In the genomic region with DNA sequence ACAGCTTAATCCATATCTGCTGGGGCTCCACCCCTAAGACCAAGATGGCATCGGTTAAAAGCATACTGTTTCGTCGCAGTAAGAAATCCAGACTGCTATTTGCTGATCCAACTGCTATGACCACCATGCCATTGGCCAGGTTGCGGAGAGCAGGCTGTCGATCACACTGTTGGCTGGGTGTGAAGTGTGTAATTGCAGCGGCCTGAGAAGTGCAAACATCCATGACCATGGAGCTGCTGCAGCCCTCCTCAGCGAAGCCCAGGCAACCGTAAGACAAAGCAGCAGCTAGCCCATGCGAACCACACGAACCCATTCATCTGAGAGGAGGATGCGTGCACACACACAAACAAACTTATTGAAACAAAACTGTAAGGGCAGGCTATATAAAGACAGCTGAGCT, we compare ENCODE assay signal across 30 mouse cellular contexts. TPM values are rescaled to one million over a fixed set of nuclear protein-coding genes. Genes with fewer than 3 reads are reported as not detected.
A peak's percentile ranks its signal among the peaks of the same experiment; 100 is the strongest.
DNase-seq lines count a peak whose midpoint lies in the region; ATAC-seq and TF ChIP-seq lines count a peak whose summit lies in the region.
"Had no signal": no experiment of that assay in that cellular context is flagged by ENCODE, and none has a peak within 500 bp of the region (broad histone marks: within the 10 kb centered on the region; RNA-seq: fewer than 3 reads in every experiment).

No protein-coding gene starts in this region.

- H3K9ac ChIP-seq in hindbrain, postnatal 0 days (replicated peaks; ENCODE audit: low read length): no peak overlapping the region
- H3K9ac ChIP-seq: embryonic facial prominence, embryonic 15.5 days; forebrain, embryonic 12.5 days; forebrain, postnatal 0 days; liver, embryonic 14.5 days; lung, embryonic 14.5 days; neural tube, embryonic 12.5 days had no signal

- H3K27ac ChIP-seq in hindbrain, postnatal 0 days: no peak overlapping the region
- H3K27ac ChIP-seq: embryonic facial prominence, embryonic 10.5 days; embryonic facial prominence, embryonic 15.5 days; forebrain, embryonic 12.5 days; liver, embryonic 14.5 days; neural tube, embryonic 12.5 days had no signal

- H3K4me1 ChIP-seq in hindbrain, postnatal 0 days (ENCODE audit: insufficient read depth, low read length): no peaks in the 10 kb centered on the region; the same call in 1 of the 2 replicates
- no peaks in the 10 kb centered on the region for H3K4me1 ChIP-seq in lung, adult 2 months (ENCODE audit: control insufficient read depth, insufficient read depth, low read length)

- intact Hi-C loops in left cerebral cortex, postnatal 4 days (cut with DNase I): no loop called here
- intact Hi-C loops in left cerebral cortex, postnatal 25 days (cut with DNase I): no loop called here

- TF ChIP-seq POLR2A in brain, embryonic 14.5 days (IDR thresholded peaks at IDR 0.05; ENCODE audit: borderline replicate concordance, extremely low read depth, insufficient read depth, insufficient read length, poor library complexity, severe bottlenecking): no peak
- TF ChIP-seq POLR2A in lung, adult 2 months (IDR thresholded peaks at IDR 0.05; ENCODE audit: borderline replicate concordance, extremely low read depth, low read depth, low read length): no peak

- DNase-seq in cerebellum, postnatal 10 days: peak; percentile 33 to 42
- DNase-seq in cerebellum, postnatal 14 days: no peak
- DNase-seq in left cerebral cortex, postnatal 4 days: peak; percentile 25
- DNase-seq in left cerebral cortex, postnatal 25 days (ENCODE audit: low spot score in 2 of 2): no peak
- DNase-seq in brain, embryonic 14.5 days (ENCODE audit: low read depth): peak; percentile 45
- peak; percentile 60 for DNase-seq in hindbrain, postnatal 0 days (ENCODE audit: low spot score)
- DNase-seq in lung, adult 2 months: no peak
- DNase-seq: adrenal gland, adult 8-10 months; cerebellum, adult 11 months; cerebellum, postnatal 25 days; forebrain, postnatal 0 days; heart, postnatal 14 days; kidney, postnatal 4 days; layer of hippocampus, postnatal 36 days; liver; lung, embryonic 14.5 days; lung, postnatal 14 days; right cerebral cortex, postnatal 14 days; thymus, postnatal 4 days had no signal

- no peaks in the 10 kb centered on the region for H3K9me3 ChIP-seq in hindbrain, postnatal 0 days (ENCODE audit: low read length)
- H3K9me3 ChIP-seq: embryonic facial prominence, embryonic 10.5 days; embryonic facial prominence, embryonic 15.5 days; forebrain, embryonic 12.5 days; G1E; neural tube, embryonic 12.5 days had no signal

- no peak overlapping the region for H3K4me2 ChIP-seq in hindbrain, postnatal 0 days (ENCODE audit: low read depth, low read length)
- H3K4me2 ChIP-seq: embryonic facial prominence, embryonic 15.5 days; forebrain, embryonic 12.5 days; lung, embryonic 14.5 days; neural tube, embryonic 12.5 days had no signal

- H3K27me3 ChIP-seq in hindbrain, postnatal 0 days (ENCODE audit: insufficient read depth, low read length): no peaks in the 10 kb centered on the region
- H3K27me3 ChIP-seq: embryonic facial prominence, embryonic 15.5 days; forebrain, embryonic 12.5 days; neural tube, embryonic 12.5 days had no signal

- no peak overlapping the region for H3K4me3 ChIP-seq in hindbrain, postnatal 0 days (ENCODE audit: low read length)
- no peak overlapping the region for H3K4me3 ChIP-seq in lung, adult 2 months (replicated peaks; ENCODE audit: extremely low read depth, low read depth, low read length)
- H3K4me3 ChIP-seq: embryonic facial prominence, embryonic 10.5 days; embryonic facial prominence, embryonic 15.5 days; forebrain, embryonic 12.5 days; neural tube, embryonic 12.5 days had no signal

- TF ChIP-seq CTCF in brain, embryonic 14.5 days (IDR thresholded peaks at IDR 0.05; ENCODE audit: borderline replicate concordance, extremely low read depth, insufficient read depth, insufficient read length): no peak
- no peak for TF ChIP-seq CTCF in hindbrain, postnatal 0 days (IDR thresholded peaks at IDR 0.05; ENCODE audit: low read depth)
- no peak for TF ChIP-seq CTCF in lung, adult 2 months (IDR thresholded peaks at IDR 0.05; ENCODE audit: insufficient read depth, low read length)

- H3K36me3 ChIP-seq in hindbrain, postnatal 0 days (ENCODE audit: insufficient read depth, low read length): no peaks in the 10 kb centered on the region
- H3K36me3 ChIP-seq: embryonic facial prominence, embryonic 10.5 days; embryonic facial prominence, embryonic 15.5 days; G1E had no signal

- 42% methylated on average over 11 of the region's 11 CpGs for WGBS in hindbrain, postnatal 0 days
- 83% methylated on average over 11 of the region's 11 CpGs for WGBS in lung, adult 2 months

- ATAC-seq in hindbrain, postnatal 0 days: peak; percentile 82
- ATAC-seq: forebrain, postnatal 0 days; intestine, embryonic 16.5 days had no signal

RNA-seq across cellular contexts. Expression of gene Cyfip2, which starts 18.3 kb away (rescaled TPM):
- total RNA-seq in left cerebral cortex, postnatal 4 days (2021): 100 to 1,000 TPM; 212 to 214 TPM
- total RNA-seq in left cerebral cortex, postnatal 25 days (2021): 100 to 1,000 TPM; 510 to 532 TPM
- polyA plus RNA-seq in brain, embryonic 14.5 days (2012; rRNA removed): 35.9 and 75.9 TPM in 2 replicates
- 136 and 162 TPM in 2 replicates for total RNA-seq in hindbrain, postnatal 0 days (2014; rRNA removed)
- polyA plus RNA-seq in hindbrain, postnatal 0 days (2015; fragmentation: Nextera tagmentation; extraction: Ambion mirVana): 72.4 and 79.1 TPM in 2 replicates
- polyA plus RNA-seq in lung, adult 2 months (2012; rRNA removed): 5.5 and 9.3 TPM in 2 replicates

RNA-seq across cellular contexts. Expression of gene Fndc9, which starts 59.1 kb away (rescaled TPM):
- 1 to 10 TPM; 5.6 to 9.8 TPM for total RNA-seq in left cerebral cortex, postnatal 4 days (2021)
- total RNA-seq in left cerebral cortex, postnatal 25 days (2021): 1 to 10 TPM; 5.6 to 6.1 TPM
- polyA plus RNA-seq in brain, embryonic 14.5 days (2012; rRNA removed): 1.3 and 2.6 TPM in 2 replicates
- 1.8 and 2.2 TPM in 2 replicates for total RNA-seq in hindbrain, postnatal 0 days (2014; rRNA removed)
- 3.8 and 5.0 TPM in 2 replicates for polyA plus RNA-seq in hindbrain, postnatal 0 days (2015; fragmentation: Nextera tagmentation; extraction: Ambion mirVana)
- 2.6 TPM in 1 of 2 replicates, not detected in the other for polyA plus RNA-seq in lung, adult 2 months (2012; rRNA removed)
- total RNA-seq: adrenal gland, adult 8-10 months; gastrocnemius, adult 8-10 months; gastrocnemius, postnatal 4 days; heart, adult 8-10 months; heart, postnatal 14 days had no signal
- polyA plus RNA-seq: G1E; liver, embryonic 14.5 days; lung, embryonic 14.5 days; small intestine, adult 2 months had no signal

Comparison
In these comparisons a context has a peak if more than half of its experiments do, and no peak if none do; other contexts are left out.
1. DNase-seq: peak in cerebellum, postnatal 10 days (2 of 2), left cerebral cortex, postnatal 4 days (single experiment), brain, embryonic 14.5 days (single experiment) and hindbrain, postnatal 0 days (single experiment); none in cerebellum, postnatal 14 days (0 of 2), left cerebral cortex, postnatal 25 days (0 of 2) and lung, adult 2 months (single experiment).